Mouse (Mus musculus): ENCODE data around the gene Foxp1. TPM values are rescaled to one million over a fixed set of nuclear protein-coding genes. Genes with fewer than 3 reads are reported as not detected.

Gene Foxp1
- polyA plus RNA-seq, 1 experiment from 2014 or later, result 38.0 TPM

GRCm38 (mm10) chr6:99162716-99163115 is 359.8 kb downstream of the Foxp1 start:
- DNase-seq (ENCODE audit: low spot score) (no peak), ATAC-seq (replicated peaks; ENCODE audit: low FRiP score, low read depth) (no peak; the same call in 1 of the 2 replicates)
- no peaks in the 10 kb centered on the region for H3K27me3 ChIP-seq (ENCODE audit: insufficient read depth, low read length)
- H3K4me1 ChIP-seq (replicated peaks; ENCODE audit: insufficient read depth, low read length), result 0 out of 2 replicates have a peak, but pooled peaks cover 9% of the 10 kb centered on the region
- no peak overlapping the region for H3K9ac ChIP-seq (ENCODE audit: low read depth, low read length)
- H3K9me3 ChIP-seq (replicated peaks; ENCODE audit: low read length), result no peaks in the 10 kb centered on the region
- no peak overlapping the region for H3K4me3 ChIP-seq (replicated peaks; ENCODE audit: low read depth, low read length)
- H3K36me3 ChIP-seq (ENCODE audit: insufficient read depth, low read length), result no peaks in the 10 kb centered on the region
- H3K27ac ChIP-seq, result no peak overlapping the region
- no peak overlapping the region for H3K4me2 ChIP-seq (ENCODE audit: low read length)
- TF ChIP-seq CTCF (IDR thresholded peaks at IDR 0.05; ENCODE audit: low read depth), result no peak
- 69% methylated on average over 15 of the region's 15 CpGs for WGBS

DNA sequence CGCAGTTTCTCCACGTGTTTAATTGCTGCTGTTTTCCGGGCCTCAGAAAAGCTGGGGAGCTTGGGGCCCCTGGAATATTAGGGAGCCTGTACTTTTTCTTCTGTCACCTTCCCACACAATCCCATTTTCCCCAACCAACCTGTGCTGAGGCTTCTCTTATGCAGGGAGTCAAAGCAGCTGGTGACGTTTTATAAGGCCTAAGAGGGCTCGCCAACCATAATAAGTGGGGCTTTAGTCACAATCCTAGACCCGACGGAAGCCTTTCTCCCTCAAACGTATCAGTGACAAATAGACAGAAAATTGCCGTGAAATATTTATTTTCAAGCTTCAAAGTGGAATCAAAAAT is 362.2 kb downstream of the Foxp1 start:
- Histone ChIP-seq H3K9me3 (replicated peaks; ENCODE audit: low read length) (no peaks in the 10 kb centered on the region), H3K4me1 (replicated peaks; ENCODE audit: insufficient read depth, low read length) (0 out of 2 replicates have a peak, but pooled peaks cover 9% of the 10 kb centered on the region), H3K4me2 (ENCODE audit: low read length) (peak overlapping the region; percentile 41), H3K4me3 (replicated peaks; ENCODE audit: low read depth, low read length) (no peak overlapping the region), H3K27ac (no peak overlapping the region), H3K27me3 (ENCODE audit: insufficient read depth, low read length) (no peaks in the 10 kb centered on the region), H3K9ac (ENCODE audit: low read depth, low read length) (no peak overlapping the region), H3K36me3 (ENCODE audit: insufficient read depth, low read length) (no peaks in the 10 kb centered on the region)
- TF ChIP-seq CTCF (IDR thresholded peaks at IDR 0.05; ENCODE audit: low read depth), result no peak
- ATAC-seq (replicated peaks; ENCODE audit: low FRiP score, low read depth), result no peak
- WGBS, result 34% methylated on average over 9 of the region's 9 CpGs
- DNase-seq (ENCODE audit: low spot score), result no peak

- H3K9ac ChIP-seq (ENCODE audit: low read depth, low read length), result no peak overlapping the region
- no peak overlapping the region; the same call in 1 of the 2 replicates for H3K27ac ChIP-seq
- H3K4me3 ChIP-seq (replicated peaks; ENCODE audit: low read depth, low read length), result no peak overlapping the region
- peak overlapping the region; percentile 41 for H3K4me2 ChIP-seq (ENCODE audit: low read length)
- no peaks in the 10 kb centered on the region for H3K9me3 ChIP-seq (replicated peaks; ENCODE audit: low read length)
- H3K36me3 ChIP-seq (ENCODE audit: insufficient read depth, low read length), result no peaks in the 10 kb centered on the region
- H3K27me3 ChIP-seq (ENCODE audit: insufficient read depth, low read length), result no peaks in the 10 kb centered on the region
- DNase-seq (ENCODE audit: low spot score), result peak; percentile 83
- H3K4me1 ChIP-seq (replicated peaks; ENCODE audit: insufficient read depth, low read length), result 0 out of 2 replicates have a peak, but pooled peaks cover 9% of the 10 kb centered on the region
- TF ChIP-seq CTCF (IDR thresholded peaks at IDR 0.05; ENCODE audit: low read depth), result no peak
- ATAC-seq (replicated peaks; ENCODE audit: low FRiP score, low read depth), result peak; percentile 33
- WGBS, result 29% methylated on average over 23 of the region's 23 CpGs
Observed at GRCm38 (mm10) chr6:99159452-99160347, 362.8 kb downstream of the Foxp1 start.

- 90% methylated on average over 4 of the region's 4 CpGs for WGBS
- Histone ChIP-seq H3K4me1 (replicated peaks; ENCODE audit: insufficient read depth, low read length) (no peaks in the 10 kb centered on the region), H3K9me3 (replicated peaks; ENCODE audit: low read length) (no peaks in the 10 kb centered on the region), H3K9ac (ENCODE audit: low read depth, low read length) (no peak overlapping the region), H3K27me3 (ENCODE audit: insufficient read depth, low read length) (no peaks in the 10 kb centered on the region), H3K4me2 (ENCODE audit: low read length) (no peak overlapping the region), H3K4me3 (replicated peaks; ENCODE audit: low read depth, low read length) (no peak overlapping the region), H3K36me3 (ENCODE audit: insufficient read depth, low read length) (no peaks in the 10 kb centered on the region), H3K27ac (no peak overlapping the region)
- TF ChIP-seq CTCF (IDR thresholded peaks at IDR 0.05; ENCODE audit: low read depth), result no peak
- ATAC-seq (replicated peaks; ENCODE audit: low FRiP score, low read depth), result no peak
- no peak for DNase-seq (ENCODE audit: low spot score)
Observed at GRCm38 (mm10) chr6:99153682-99154081, 368.8 kb downstream of the Foxp1 start.

DNA sequence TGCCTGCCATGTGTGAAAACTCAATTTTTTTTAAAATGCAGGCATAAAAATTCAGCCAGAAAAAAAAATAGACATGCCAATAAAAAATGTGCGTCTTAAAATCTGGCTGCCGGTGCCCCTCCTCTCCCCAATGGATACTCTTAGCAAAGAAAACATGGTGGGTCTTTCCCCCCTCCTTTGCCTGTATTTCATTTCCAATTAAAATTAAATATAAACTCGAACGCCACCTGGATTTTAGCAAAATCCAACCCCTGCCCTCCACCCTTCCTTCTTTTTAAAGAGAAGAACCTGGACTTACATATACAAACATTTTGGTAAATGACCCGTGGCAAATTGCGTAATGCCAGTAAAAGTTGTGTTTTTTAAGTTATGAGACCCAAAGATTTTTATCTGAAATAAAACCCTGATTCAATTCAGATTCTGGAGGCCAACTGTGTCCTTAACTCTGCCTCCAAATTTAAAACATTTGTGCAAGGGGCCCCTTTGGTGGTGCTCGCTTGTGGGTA is 376.1 kb downstream of the Foxp1 start:
- no peaks in the 10 kb centered on the region for H3K4me1 ChIP-seq (replicated peaks; ENCODE audit: insufficient read depth, low read length)
- no peaks in the 10 kb centered on the region for H3K9me3 ChIP-seq (replicated peaks; ENCODE audit: low read length)
- no peak for TF ChIP-seq CTCF (IDR thresholded peaks at IDR 0.05; ENCODE audit: low read depth)
- no peak overlapping the region for H3K27ac ChIP-seq
- no peak for DNase-seq (ENCODE audit: low spot score)
- WGBS, result 54% methylated on average over 7 of the region's 7 CpGs
- H3K4me3 ChIP-seq (replicated peaks; ENCODE audit: low read depth, low read length), result no peak overlapping the region
- no peaks in the 10 kb centered on the region for H3K36me3 ChIP-seq (ENCODE audit: insufficient read depth, low read length)
- no peak for ATAC-seq (replicated peaks; ENCODE audit: low FRiP score, low read depth)
- H3K27me3 ChIP-seq (ENCODE audit: insufficient read depth, low read length), result no peaks in the 10 kb centered on the region
- no peak overlapping the region for H3K9ac ChIP-seq (ENCODE audit: low read depth, low read length)
- no peak overlapping the region for H3K4me2 ChIP-seq (ENCODE audit: low read length)

GRCm38 (mm10) chr6:99145033-99145432 is 377.5 kb downstream of the Foxp1 start:
- Histone ChIP-seq H3K9ac (ENCODE audit: low read depth, low read length) (no peak overlapping the region), H3K27me3 (ENCODE audit: insufficient read depth, low read length) (no peaks in the 10 kb centered on the region), H3K4me1 (replicated peaks; ENCODE audit: insufficient read depth, low read length) (no peaks in the 10 kb centered on the region), H3K27ac (no peak overlapping the region), H3K9me3 (replicated peaks; ENCODE audit: low read length) (no peaks in the 10 kb centered on the region), H3K4me2 (ENCODE audit: low read length) (no peak overlapping the region), H3K36me3 (ENCODE audit: insufficient read depth, low read length) (no peaks in the 10 kb centered on the region), H3K4me3 (replicated peaks; ENCODE audit: low read depth, low read length) (no peak overlapping the region)
- no peak for ATAC-seq (replicated peaks; ENCODE audit: low FRiP score, low read depth)
- DNase-seq (ENCODE audit: low spot score), result no peak
- no peak for TF ChIP-seq CTCF (IDR thresholded peaks at IDR 0.05; ENCODE audit: low read depth)
- 78% methylated on average over 7 of the region's 7 CpGs for WGBS
